Mouse (Mus musculus) C2C12 (cell line): ENCODE measurements around the gene Bicc1. TPM values are rescaled to one million over a fixed set of nuclear protein-coding genes. Genes with fewer than 3 reads are reported as not detected.

Experiments
- H3K27me3 ChIP-seq: one replicate; pipeline ENCODE4 v1.6.1; 2011; ENCODE audit not compliant: control insufficient read depth, insufficient read depth, insufficient read length
- H3K36me3 ChIP-seq: one replicate; pipeline ENCODE4 v1.6.1; 2011; ENCODE audit not compliant: control insufficient read depth, insufficient read depth
- H3K4me3 ChIP-seq: one replicate; pipeline ENCODE4 v1.5.1; 2011; ENCODE audit warnings: mild to moderate bottlenecking, control low read depth; ENCODE audit not compliant: poor library complexity, insufficient read depth, severe bottlenecking
- H3K79me2 ChIP-seq: one replicate; pipeline ENCODE4 v1.6.1; 2011; ENCODE audit not compliant: control insufficient read depth, insufficient read depth
- H3K79me3 ChIP-seq: one replicate; pipeline ENCODE4 v1.6.1; 2011; ENCODE audit warnings: low read depth, control low read depth
- H3ac ChIP-seq: one replicate; pipeline ENCODE3; 2011; ENCODE audit warnings: low read depth; ENCODE audit not compliant: control insufficient read depth, insufficient read length
- CEBPB ChIP-seq: IDR thresholded peaks from one replicate; pipeline ENCODE4 v1.6.1; 2011; ENCODE audit warnings: low read depth, mild to moderate bottlenecking, control low read depth, moderate library complexity
- CTCF ChIP-seq: IDR thresholded peaks from one replicate; pipeline ENCODE4 v1.5.1; 2011; ENCODE audit not compliant: control insufficient read depth, insufficient read depth, insufficient read length
- FOSL1 ChIP-seq: IDR thresholded peaks from one replicate; pipeline ENCODE4 v1.8.0; 2011; ENCODE audit warnings: mild to moderate bottlenecking, low read length; ENCODE audit not compliant: poor library complexity, insufficient read depth, severe bottlenecking
- MAX ChIP-seq: IDR thresholded peaks from one replicate; pipeline ENCODE4 v1.6.1; 2011; ENCODE audit warnings: mild to moderate bottlenecking, control low read depth
- MYOD1 ChIP-seq: IDR thresholded peaks from one replicate; pipeline ENCODE4 v1.6.1; 2011; ENCODE audit warnings: low read depth; ENCODE audit not compliant: control insufficient read depth, insufficient read length
- MYOG ChIP-seq: IDR thresholded peaks from one replicate; pipeline ENCODE4 v1.6.1; 2011; ENCODE audit not compliant: control insufficient read depth, insufficient read length; ENCODE audit errors: extremely low read depth
- USF1 ChIP-seq: IDR thresholded peaks from one replicate; pipeline ENCODE4 v1.6.1; 2011; ENCODE audit warnings: low read depth, mild to moderate bottlenecking, control low read depth, moderate library complexity
- polyA plus RNA-seq: library from polyadenylated mRNA; unstranded; fragments of >200 nt; fragmentation: generic; extraction: Trizol; gene quantifications from one replicate; pipeline ENCODE4 v1.2.1, GENCODE M21; 2012; ENCODE audit warnings: missing spikeins

The Bicc1 gene
- polyA plus RNA-seq, 1 experiment: 4.0 TPM

- H3K79me3 ChIP-seq: no peaks in the 10 kb centered on the region
- H3K27me3 ChIP-seq: no peaks in the 10 kb centered on the region
- TF ChIP-seq MYOD1: no peak
- TF ChIP-seq USF1: no peak
- TF ChIP-seq CTCF: no peak
- TF ChIP-seq FOSL1: no peak
- TF ChIP-seq CEBPB: no peak
- TF ChIP-seq MAX: no peak
- TF ChIP-seq MYOG: no peak
Observed at GRCm38 (mm10) chr10:71175280-71175679, 15.8 kb upstream of the Bicc1 start.

GRCm38 (mm10) chr10:71171414-71171813 is 11.9 kb upstream of the Bicc1 start:
- Histone ChIP-seq H3K79me3 (no peaks in the 10 kb centered on the region), H3K27me3 (no peaks in the 10 kb centered on the region), H3K4me3 (no peak overlapping the region), H3K36me3 (no peaks in the 10 kb centered on the region), H3K79me2 (no peaks in the 10 kb centered on the region), H3ac (no peak overlapping the region)
- TF ChIP-seq USF1 (no peak), CEBPB (no peak), MYOG (no peak), CTCF (no peak), MYOD1 (no peak), MAX (no peak), FOSL1 (no peak)

More at GRCm38 (mm10) chr10:71175280-71175679, 15.8 kb upstream of the Bicc1 start:
- Histone ChIP-seq H3ac (no peak overlapping the region), H3K79me2 (no peaks in the 10 kb centered on the region), H3K4me3 (no peak overlapping the region), H3K36me3 (no peaks in the 10 kb centered on the region)

GRCm38 (mm10) chr10:71170771-71171170 is 11.3 kb upstream of the Bicc1 start:
- Histone ChIP-seq H3K4me3 (no peak overlapping the region), H3K79me2 (no peaks in the 10 kb centered on the region), H3K79me3 (no peaks in the 10 kb centered on the region), H3K27me3 (no peaks in the 10 kb centered on the region), H3K36me3 (no peaks in the 10 kb centered on the region), H3ac (no peak overlapping the region)
- TF ChIP-seq MYOD1 (no peak), USF1 (no peak), CTCF (no peak), CEBPB (no peak), FOSL1 (no peak), MAX (no peak), MYOG (no peak)

- no peak overlapping the region for H3ac ChIP-seq
- no peaks in the 10 kb centered on the region for H3K79me2 ChIP-seq
- no peak for TF ChIP-seq USF1
- no peak for TF ChIP-seq CTCF
- TF ChIP-seq MAX: no peak
- H3K79me3 ChIP-seq: no peaks in the 10 kb centered on the region
- no peak overlapping the region for H3K4me3 ChIP-seq
- no peaks in the 10 kb centered on the region for H3K36me3 ChIP-seq
- no peaks in the 10 kb centered on the region for H3K27me3 ChIP-seq
Observed at GRCm38 (mm10) chr10:71169811-71170210, 10.3 kb upstream of the Bicc1 start.

GRCm38 (mm10) chr10:71169171-71169570 is 9.7 kb upstream of the Bicc1 start:
- H3K79me3 ChIP-seq: no peaks in the 10 kb centered on the region
- no peak overlapping the region for H3ac ChIP-seq
- no peaks in the 10 kb centered on the region for H3K36me3 ChIP-seq
- H3K4me3 ChIP-seq: no peak overlapping the region
- no peak for TF ChIP-seq MAX
- TF ChIP-seq USF1: no peak
- TF ChIP-seq CEBPB: no peak
- no peak for TF ChIP-seq MYOD1
- TF ChIP-seq FOSL1: no peak
- TF ChIP-seq MYOG: no peak
- no peak for TF ChIP-seq CTCF
- no peaks in the 10 kb centered on the region for H3K79me2 ChIP-seq
- H3K27me3 ChIP-seq: no peaks in the 10 kb centered on the region

GRCm38 (mm10) chr10:71160449-71160848 is 949 bp upstream of the Bicc1 start:
- no peaks in the 10 kb centered on the region for H3K27me3 ChIP-seq
- H3K4me3 ChIP-seq: no peak overlapping the region
- H3K36me3 ChIP-seq: no peaks in the 10 kb centered on the region
- TF ChIP-seq MYOD1: no peak
- TF ChIP-seq MYOG: no peak
- TF ChIP-seq FOSL1: no peak
- no peak for TF ChIP-seq CEBPB
- no peak for TF ChIP-seq USF1
- TF ChIP-seq CTCF: no peak
- no peak for TF ChIP-seq MAX
- no peaks in the 10 kb centered on the region for H3K79me2 ChIP-seq
- H3ac ChIP-seq: no peak overlapping the region
- H3K79me3 ChIP-seq: no peaks in the 10 kb centered on the region
